Mouse (Mus musculus): Measurements from ENCODE around the gene B3galt1.

GRCm38 (mm10) chr2:68091559-68091958, 525.9 kb downstream of the B3galt1 start:
- TF ChIP-seq CTCF (IDR thresholded peaks at IDR 0.05 in 2 of 3, conservative IDR thresholded peaks at IDR 0.05 in 1 of 3; ENCODE audit: control insufficient read depth in 1 of 3, insufficient read depth in 1 of 3, low read depth in 2 of 3, low read length in 3 of 3, poor library complexity in 1 of 3, severe bottlenecking in 1 of 3) (no peak), USF2 (IDR thresholded peaks at IDR 0.05; ENCODE audit: borderline replicate concordance in 1 of 2, insufficient read depth in 1 of 2, low read depth in 1 of 2, low read length in 2 of 2) (no peak), POLR2A (IDR thresholded peaks at IDR 0.05; ENCODE audit: control insufficient read depth in 1 of 2, insufficient read depth in 1 of 2, low read depth in 1 of 2, low read length in 2 of 2, poor library complexity in 1 of 2) (no peak)

Data from MEL (cell line).